9 mouse cellular contexts compared by ENCODE assay signal in the genomic region with DNA sequence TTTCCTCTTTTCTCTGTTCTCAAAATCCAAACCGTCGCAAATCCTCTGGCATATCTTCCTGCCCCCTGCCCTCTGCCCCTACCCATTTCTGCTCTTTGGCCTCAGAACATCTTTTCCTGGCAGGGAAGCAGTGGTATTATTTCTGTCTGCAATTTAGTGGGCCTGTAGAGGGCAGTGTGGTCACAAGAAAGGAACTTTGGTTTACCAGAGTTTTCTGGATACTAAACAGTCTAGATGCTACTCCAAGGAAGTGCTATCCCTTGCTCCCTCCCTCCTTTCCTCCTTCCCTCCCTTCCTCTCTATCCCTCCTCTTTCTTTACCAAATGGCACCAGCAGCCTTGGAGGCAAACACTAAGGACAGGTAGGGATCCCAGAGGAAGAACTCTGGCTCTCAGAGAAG.
A peak's percentile ranks its signal among the peaks of the same experiment; 100 is the strongest.
DNase-seq lines count a peak whose midpoint lies in the region; ATAC-seq and TF ChIP-seq lines count a peak whose summit lies in the region.
"Had no signal": no experiment of that assay in that cellular context is flagged by ENCODE, and none has a peak within 500 bp of the region (broad histone marks: within the 10 kb centered on the region; RNA-seq: fewer than 3 reads in every experiment).

No protein-coding gene starts in this region.

- H3K9me3 ChIP-seq in liver, embryonic 11.5 days (ENCODE audit: control insufficient read depth, low read length): no peaks in the 10 kb centered on the region
- no peaks in the 10 kb centered on the region for H3K9me3 ChIP-seq in forebrain, embryonic 13.5 days (replicated peaks)
- no peaks in the 10 kb centered on the region for H3K9me3 ChIP-seq in hindbrain, embryonic 15.5 days
- H3K9me3 ChIP-seq in neural tube, embryonic 11.5 days (ENCODE audit: control insufficient read depth, low read length): no peaks in the 10 kb centered on the region
- H3K9me3 ChIP-seq: lung, embryonic 15.5 days had no signal

- H3K27me3 ChIP-seq in liver, adult 2 months (ENCODE audit: control insufficient read depth, insufficient read depth, low read length): no peaks in the 10 kb centered on the region
- H3K27me3 ChIP-seq in liver, embryonic 11.5 days (replicated peaks; ENCODE audit: control insufficient read depth, insufficient read depth, low read length): no peaks in the 10 kb centered on the region
- H3K27me3 ChIP-seq in forebrain, embryonic 13.5 days: no peaks in the 10 kb centered on the region
- H3K27me3 ChIP-seq in hindbrain, embryonic 15.5 days: no peaks in the 10 kb centered on the region
- H3K27me3 ChIP-seq in neural tube, embryonic 11.5 days (ENCODE audit: control insufficient read depth, insufficient read depth, low read length): no peaks in the 10 kb centered on the region
- H3K27me3 ChIP-seq: lung, embryonic 15.5 days had no signal

- WGBS in liver, adult 2 months: 2% methylated on average over 2 of the region's 2 CpGs
- WGBS in liver, embryonic 11.5 days: 13% methylated on average over 2 of the region's 2 CpGs
- WGBS in forebrain, embryonic 13.5 days: 24% methylated on average over 2 of the region's 2 CpGs
- WGBS in hindbrain, embryonic 15.5 days: 9% methylated on average over 2 of the region's 2 CpGs
- 12% methylated on average over 2 of the region's 2 CpGs for WGBS in neural tube, embryonic 11.5 days

- H3K4me1 ChIP-seq in liver, adult 2 months (ENCODE audit: control insufficient read depth, insufficient read depth, low read length): no peaks in the 10 kb centered on the region
- H3K4me1 ChIP-seq in liver, embryonic 11.5 days (replicated peaks; ENCODE audit: control insufficient read depth, insufficient read depth, low read length): no peaks in the 10 kb centered on the region
- H3K4me1 ChIP-seq in forebrain, embryonic 13.5 days: peaks cover 6% of the 10 kb centered on the region; the same call in 1 of the 2 replicates
- H3K4me1 ChIP-seq in hindbrain, embryonic 15.5 days (replicated peaks): 0 out of 2 replicates have a peak, but pooled peaks cover 2% of the 10 kb centered on the region
- no peaks in the 10 kb centered on the region for H3K4me1 ChIP-seq in neural tube, embryonic 11.5 days (ENCODE audit: control insufficient read depth, insufficient read depth, low read length)
- H3K4me1 ChIP-seq: lung, embryonic 15.5 days had no signal

- H3K9ac ChIP-seq in liver, adult 2 months (ENCODE audit: low read depth, low read length): no peak overlapping the region
- no peak overlapping the region for H3K9ac ChIP-seq in liver, embryonic 11.5 days (ENCODE audit: low read depth, low read length)
- H3K9ac ChIP-seq in forebrain, embryonic 13.5 days: no peak overlapping the region
- no peak overlapping the region for H3K9ac ChIP-seq in hindbrain, embryonic 15.5 days
- no peak overlapping the region for H3K9ac ChIP-seq in neural tube, embryonic 11.5 days (ENCODE audit: low read length)
- H3K9ac ChIP-seq: lung, embryonic 15.5 days had no signal

- H3K36me3 ChIP-seq in liver, adult 2 months (ENCODE audit: control insufficient read depth, insufficient read depth, low read length): no peaks in the 10 kb centered on the region
- H3K36me3 ChIP-seq in liver, embryonic 11.5 days (ENCODE audit: control insufficient read depth, insufficient read depth, low read length): no peaks in the 10 kb centered on the region
- no peaks in the 10 kb centered on the region for H3K36me3 ChIP-seq in forebrain, embryonic 13.5 days (ENCODE audit: poor library complexity, severe bottlenecking)
- no peaks in the 10 kb centered on the region for H3K36me3 ChIP-seq in hindbrain, embryonic 15.5 days
- no peaks in the 10 kb centered on the region for H3K36me3 ChIP-seq in neural tube, embryonic 11.5 days (ENCODE audit: control insufficient read depth, insufficient read depth, low read length)
- H3K36me3 ChIP-seq: lung, embryonic 15.5 days had no signal

- no peak overlapping the region for H3K27ac ChIP-seq in liver, adult 2 months (replicated peaks; ENCODE audit: insufficient read depth, low read depth, low read length)
- H3K27ac ChIP-seq in liver, embryonic 11.5 days (ENCODE audit: low read depth, low read length): no peak overlapping the region
- no peak overlapping the region for H3K27ac ChIP-seq in forebrain, embryonic 13.5 days
- H3K27ac ChIP-seq in hindbrain, embryonic 15.5 days (replicated peaks): no peak overlapping the region
- H3K27ac ChIP-seq in neural tube, embryonic 11.5 days (ENCODE audit: low read depth, low read length): no peak overlapping the region
- H3K27ac ChIP-seq: lung, embryonic 15.5 days had no signal

- H3K4me3 ChIP-seq in liver, adult 2 months (ENCODE audit: insufficient read depth, low read depth, low read length): no peak overlapping the region
- no peak overlapping the region for H3K4me3 ChIP-seq in liver, embryonic 11.5 days (ENCODE audit: low read depth, low read length)
- H3K4me3 ChIP-seq in forebrain, embryonic 13.5 days: no peak overlapping the region
- no peak overlapping the region for H3K4me3 ChIP-seq in hindbrain, embryonic 15.5 days
- no peak overlapping the region for H3K4me3 ChIP-seq in neural tube, embryonic 11.5 days (ENCODE audit: low read depth, low read length)
- H3K4me3 ChIP-seq: lung, embryonic 15.5 days had no signal

- no peaks in the 10 kb centered on the region for H3K79me2 ChIP-seq in liver, adult 2 months (ENCODE audit: control insufficient read depth, insufficient read depth, low read length)

- TF ChIP-seq POLR2A in liver, adult 2 months (IDR thresholded peaks at IDR 0.05; ENCODE audit: extremely low read depth, insufficient read depth, low read length): no peak

- TF ChIP-seq CTCF in liver, adult 2 months (IDR thresholded peaks at IDR 0.05; ENCODE audit: low read depth, low read length): no peak

- no peak overlapping the region for H3K4me2 ChIP-seq in liver, embryonic 11.5 days
- H3K4me2 ChIP-seq in forebrain, embryonic 13.5 days: no peak overlapping the region
- H3K4me2 ChIP-seq in hindbrain, embryonic 15.5 days: no peak overlapping the region
- no peak overlapping the region for H3K4me2 ChIP-seq in neural tube, embryonic 11.5 days (ENCODE audit: low read depth)
- H3K4me2 ChIP-seq: lung, embryonic 15.5 days had no signal

- DNase-seq in liver, adult 2 months (ENCODE audit: extremely low read depth, low read depth, low spot score): peak; percentile 35
- DNase-seq in liver, embryonic 11.5 days (ENCODE audit: low spot score): no peak
- peak; percentile 13 for DNase-seq in c-Kit-positive CD71-negative TER-119-negative erythroid progenitor cells, embryonic 14.5 days (ENCODE audit: low read depth)
- DNase-seq in left cerebral cortex, adult 18-20 months (ENCODE audit: low spot score in 2 of 2): peak; percentile 82 to 83
- peak; percentile 37 for DNase-seq in neural tube, embryonic 11.5 days (ENCODE audit: low spot score)
- DNase-seq in Muller cell, postnatal 12 days (ENCODE audit: inconsistent ontology term): no peak

- ATAC-seq in liver, embryonic 11.5 days (replicated peaks; ENCODE audit: low FRiP score): no peak
- ATAC-seq in forebrain, embryonic 13.5 days: peak; percentile 85
- peak; percentile 65 for ATAC-seq in hindbrain, embryonic 15.5 days (ENCODE audit: low FRiP score, low read depth)
- ATAC-seq in neural tube, embryonic 11.5 days (ENCODE audit: insufficient read depth, low FRiP score, low TSS enrichment): no peak; the same call in 1 of the 2 replicates

Comparison
In these comparisons a context has a peak if more than half of its experiments do, and no peak if none do; other contexts are left out.
1. DNase-seq: peak in liver, adult 2 months (single experiment), c-Kit-positive CD71-negative TER-119-negative erythroid progenitor cells, embryonic 14.5 days (single experiment), left cerebral cortex, adult 18-20 months (2 of 2) and neural tube, embryonic 11.5 days (single experiment); none in liver, embryonic 11.5 days (single experiment) and Muller cell, postnatal 12 days (single experiment).
2. ATAC-seq: peak in forebrain, embryonic 13.5 days (single experiment) and hindbrain, embryonic 15.5 days (single experiment); none in liver, embryonic 11.5 days (single experiment) and neural tube, embryonic 11.5 days (single experiment).